Mouse (Mus musculus): ENCODE measurements around the gene Fam177a. TPM values are rescaled to one million over a fixed set of nuclear protein-coding genes. Genes with fewer than 3 reads are reported as not detected.
"Not testable (repeated sequence)": the region's sequence is repeated elsewhere in the genome, so short reads cannot be mapped to it uniquely, and the experiment has no call there.

Gene Fam177a
- total RNA-seq (2021), result 10 to 100 TPM; 18.2 TPM

GRCm38 (mm10) chr12:55124242-55124641 lies at the start of gene Fam177a:
Gene Fam177a (plus strand): TSS chr12:55124469.
- intact Hi-C loops (cut with DNase I); DNase-seq (ENCODE audit: low spot score in 2 of 2): not testable (repeated sequence)

DNA sequence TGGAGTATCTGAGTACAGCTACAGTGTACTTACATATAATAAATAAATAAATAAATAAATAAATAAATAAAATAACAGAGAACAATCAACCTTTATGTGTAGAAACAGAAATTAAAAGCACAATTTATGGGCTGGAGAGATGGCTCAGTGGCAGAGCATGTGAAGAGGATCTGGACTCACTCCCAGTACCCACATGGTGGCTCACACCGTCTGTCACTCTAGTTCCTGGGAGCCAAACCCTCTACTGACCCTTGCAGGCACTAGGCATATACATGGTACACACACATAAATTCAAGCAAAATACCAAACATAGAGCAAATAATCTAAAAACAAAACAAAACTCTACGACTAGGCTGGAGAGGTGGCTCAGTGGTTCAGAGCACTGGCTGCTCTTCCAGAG lies 49.0 kb upstream of the Fam177a start:
- intact Hi-C loops (cut with DNase I), result no loop called here
- DNase-seq (ENCODE audit: low spot score in 2 of 2), result no peak

GRCm38 (mm10) chr12:55078706-55079105 lies 45.6 kb upstream of the Fam177a start:
- intact Hi-C loops (cut with DNase I), result not testable (repeated sequence)

GRCm38 (mm10) chr12:55079726-55080600 lies 44.3 kb upstream of the Fam177a start, which contains the start of the genes 2700097O09Rik and Srp54a:
Gene 2700097O09Rik (minus strand): TSS chr12:55080110.
Gene Srp54a (plus strand): TSS chr12:55080262.
- DNase-seq (ENCODE audit: low spot score in 2 of 2), result peak; percentile 92 to 93
- intact Hi-C loops (cut with DNase I), result not testable (repeated sequence)

More at GRCm38 (mm10) chr12:55078706-55079105, 45.6 kb upstream of the Fam177a start:
- DNase-seq (ENCODE audit: low spot score in 2 of 2), result not testable (repeated sequence)

DNA sequence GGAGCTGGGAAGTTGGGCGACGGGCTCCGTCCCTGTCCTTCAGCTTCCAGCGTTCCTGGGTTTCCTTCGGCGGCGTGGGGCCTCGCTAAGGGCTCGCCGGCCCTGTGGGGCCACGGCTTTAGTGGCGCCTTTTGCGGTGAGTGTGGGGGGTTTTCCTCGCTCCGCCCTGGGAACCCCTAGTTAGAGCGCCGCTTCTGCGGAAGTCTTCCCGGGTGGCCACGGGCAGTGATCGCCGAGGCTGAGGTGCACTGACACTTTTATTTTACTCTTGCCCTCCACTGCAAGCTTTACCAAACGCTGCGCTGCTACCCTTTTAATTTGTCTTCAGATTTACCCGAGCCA lies 43.7 kb upstream of the Fam177a start:
- intact Hi-C loops (cut with DNase I), result not testable (repeated sequence)

DNA sequence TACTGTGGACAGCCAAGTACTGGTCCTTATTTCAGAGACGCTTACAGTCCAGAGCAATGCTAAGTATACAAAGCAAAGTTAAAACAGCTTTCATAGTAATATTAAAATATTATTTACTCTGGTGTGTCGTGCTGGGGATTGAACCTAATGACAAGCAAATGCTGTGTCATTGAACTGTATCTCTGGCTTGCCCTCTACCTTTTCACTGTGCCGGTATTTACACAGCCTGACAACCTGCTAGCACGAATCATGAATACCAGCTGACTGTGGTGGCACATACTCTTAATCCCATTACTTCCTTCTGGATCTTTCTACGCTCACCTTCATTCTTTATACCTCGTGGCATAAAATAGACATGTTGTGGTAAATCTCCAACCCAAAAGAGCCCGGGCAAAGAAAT lies 32.1 kb upstream of the Fam177a start:
- intact Hi-C loops (cut with DNase I); DNase-seq (ENCODE audit: low spot score in 2 of 2): not testable (repeated sequence)

More for the DNA sequence above, 43.7 kb upstream of the Fam177a start:
- DNase-seq (ENCODE audit: low spot score in 2 of 2), result not testable (repeated sequence)

DNA sequence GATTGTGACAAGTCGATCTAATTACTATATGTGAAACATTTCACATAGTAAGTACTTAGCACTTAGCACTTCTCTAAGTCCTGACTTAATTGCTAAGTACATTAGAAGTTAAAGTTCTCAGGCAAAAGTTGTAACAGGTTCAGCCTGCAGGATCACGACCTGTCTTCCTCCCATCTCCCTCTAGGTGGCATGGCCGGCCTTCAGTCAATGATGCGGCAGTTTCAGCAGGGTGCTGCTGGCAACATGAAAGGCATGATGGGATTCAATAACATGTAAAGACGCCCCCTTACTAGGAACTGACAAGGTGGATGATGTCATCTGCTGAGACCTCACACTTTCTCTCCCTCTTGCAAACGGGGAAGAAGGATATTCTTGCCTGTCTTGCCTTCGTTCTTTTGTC lies 11.7 kb upstream of the Fam177a start:
- DNase-seq (ENCODE audit: low spot score in 2 of 2); intact Hi-C loops (cut with DNase I): not testable (repeated sequence)

DNA sequence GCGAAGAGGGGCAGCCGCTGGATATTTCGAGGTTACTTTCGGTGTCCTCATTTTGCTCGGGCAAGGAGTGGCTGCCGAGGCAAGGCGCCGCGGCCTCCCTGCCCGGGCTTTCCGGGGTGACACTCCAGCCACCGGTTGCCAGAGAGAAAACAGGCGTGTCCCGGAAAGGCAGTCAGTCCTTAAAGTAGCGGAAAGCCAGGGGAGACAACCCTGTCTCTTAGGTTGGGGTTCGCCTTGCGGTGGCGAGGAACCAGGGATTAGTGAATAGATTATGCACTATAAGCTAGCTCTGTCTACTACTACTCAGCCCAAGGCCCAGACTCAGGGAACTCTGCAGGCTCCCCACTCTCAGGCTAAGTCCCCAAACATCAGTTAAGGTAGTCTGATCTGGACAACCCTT lies 462 bp downstream of the Fam177a start:
- DNase-seq (ENCODE audit: low spot score in 2 of 2); intact Hi-C loops (cut with DNase I): not testable (repeated sequence)

- DNase-seq (ENCODE audit: low spot score in 2 of 2); intact Hi-C loops (cut with DNase I): not testable (repeated sequence)
Measured at GRCm38 (mm10) chr12:55135540-55135939, 11.3 kb downstream of the Fam177a start.

- intact Hi-C loops (cut with DNase I), result not testable (repeated sequence)
Measured at GRCm38 (mm10) chr12:55137859-55138258, 13.6 kb downstream of the Fam177a start.

DNA sequence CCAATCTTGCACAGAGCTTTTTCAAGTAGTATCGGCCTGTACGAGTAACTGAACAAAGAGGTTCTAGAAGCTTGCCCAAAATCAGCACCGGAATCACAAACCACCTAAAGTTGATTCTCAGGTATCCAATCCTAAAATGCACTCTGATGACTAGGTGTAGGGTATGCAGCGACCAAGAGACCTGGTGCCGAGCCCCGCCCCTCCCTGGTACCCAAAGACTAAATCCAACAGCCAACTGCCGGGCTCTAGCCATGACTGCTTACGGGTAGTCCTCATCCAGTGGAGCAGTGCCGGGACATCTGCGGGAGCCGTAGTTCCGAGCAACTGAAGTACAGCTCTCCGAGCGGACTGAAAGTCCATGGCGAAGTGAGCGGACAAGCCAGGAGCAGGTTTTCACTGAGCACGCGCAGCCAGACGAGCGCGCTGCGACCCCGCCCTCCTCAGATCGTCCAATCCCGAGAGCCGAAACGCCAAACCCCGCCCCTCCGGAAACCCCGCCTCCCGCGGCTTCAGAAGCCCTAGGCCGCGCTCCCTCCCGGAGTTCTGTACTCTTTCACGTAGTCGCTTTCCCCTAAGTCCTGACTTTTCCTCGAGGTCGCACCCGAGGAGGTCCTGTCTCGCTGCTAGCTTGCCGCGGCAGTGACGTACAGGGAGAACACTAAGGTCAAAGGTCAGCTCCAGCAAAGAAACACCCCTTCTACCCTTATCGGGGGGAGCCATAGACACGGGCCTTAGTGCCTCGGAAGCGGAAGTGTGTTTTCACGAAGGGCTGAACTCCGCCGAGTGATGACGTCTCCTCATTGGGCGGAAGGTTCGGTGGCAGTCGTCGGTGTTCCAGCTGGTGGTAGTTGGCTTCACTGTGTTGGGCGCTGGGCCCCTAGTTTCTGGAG lies 30.5 kb downstream of the Fam177a start, which contains the start of gene Srp54b:
TSS of gene Srp54b (plus strand) at position 546 of the 890 bp plus-strand sequence.
- intact Hi-C loops (cut with DNase I); DNase-seq (ENCODE audit: low spot score in 2 of 2): not testable (repeated sequence)

More at GRCm38 (mm10) chr12:55137859-55138258, 13.6 kb downstream of the Fam177a start:
- DNase-seq (ENCODE audit: low spot score in 2 of 2), result not testable (repeated sequence)

DNA sequence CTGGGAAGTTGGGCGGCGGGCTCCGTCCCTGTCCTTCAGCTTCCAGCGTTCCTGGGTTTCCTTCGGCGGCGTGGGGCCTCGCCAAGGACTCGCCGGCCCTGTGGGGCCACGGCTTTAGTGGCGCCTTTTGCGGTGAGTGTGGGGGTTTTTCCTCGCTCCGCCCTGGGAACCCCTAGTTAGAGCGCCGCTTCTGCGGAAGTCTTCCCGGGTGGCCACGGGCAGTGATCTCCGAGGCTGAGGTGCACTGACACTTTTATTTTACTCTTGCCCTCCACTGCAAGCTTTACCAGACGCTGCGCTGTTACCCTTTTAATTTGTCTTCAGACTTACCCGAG lies 31.1 kb downstream of the Fam177a start:
- intact Hi-C loops (cut with DNase I), result not testable (repeated sequence)

DNA sequence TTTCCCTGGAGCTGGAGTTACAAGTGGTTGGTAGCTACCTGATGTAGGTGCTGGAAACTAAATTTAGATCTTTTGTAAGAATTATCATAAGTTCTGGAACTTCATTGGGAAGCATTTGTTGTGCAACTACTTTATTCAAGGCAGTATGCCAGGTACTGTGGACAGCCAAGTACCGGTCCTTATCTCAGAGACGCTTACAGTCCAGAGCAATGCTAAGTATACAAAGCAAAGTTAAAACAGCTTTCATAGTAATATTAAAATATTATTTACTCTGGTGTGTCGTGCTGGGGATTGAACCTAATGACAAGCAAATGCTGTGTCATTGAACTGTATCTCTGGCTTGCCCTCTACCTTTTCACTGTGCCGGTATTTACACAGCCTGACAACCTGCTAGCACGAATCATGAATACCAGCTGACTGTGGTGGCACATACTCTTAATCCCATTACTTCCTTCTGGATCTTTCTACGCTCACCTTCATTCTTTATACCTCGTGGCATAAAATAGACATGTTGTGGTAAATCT lies 42.8 kb downstream of the Fam177a start:
- intact Hi-C loops (cut with DNase I), result not testable (repeated sequence)

More for the DNA sequence above, 31.1 kb downstream of the Fam177a start:
- DNase-seq (ENCODE audit: low spot score in 2 of 2), result not testable (repeated sequence)

GRCm38 (mm10) chr12:55187686-55188085 lies 63.4 kb downstream of the Fam177a start:
- intact Hi-C loops (cut with DNase I), result not testable (repeated sequence)

More for the DNA sequence above, 42.8 kb downstream of the Fam177a start:
- DNase-seq (ENCODE audit: low spot score in 2 of 2), result not testable (repeated sequence)

DNA sequence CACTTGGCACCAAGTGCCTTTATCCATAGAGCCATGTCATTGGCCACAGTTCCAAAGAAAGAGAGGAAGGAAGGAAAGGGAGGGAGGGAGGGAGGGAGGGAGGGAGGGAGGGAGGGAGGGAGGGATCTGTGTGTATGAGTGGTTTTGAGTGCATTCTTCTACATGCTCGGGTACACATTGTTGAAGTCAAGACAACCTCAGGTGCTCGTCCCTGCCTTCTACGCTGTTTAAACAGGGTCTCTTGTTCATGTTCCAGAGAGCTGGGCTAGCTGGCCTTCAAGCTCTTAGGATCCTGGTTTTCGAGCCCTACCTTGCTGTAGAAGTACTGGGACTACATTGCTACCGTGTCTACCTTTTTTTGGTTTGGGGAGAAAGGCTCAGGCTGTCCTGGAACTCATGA lies 64.9 kb downstream of the Fam177a start:
- DNase-seq (ENCODE audit: low spot score in 2 of 2); intact Hi-C loops (cut with DNase I): not testable (repeated sequence)

More at GRCm38 (mm10) chr12:55187686-55188085, 63.4 kb downstream of the Fam177a start:
- not testable (repeated sequence) for DNase-seq (ENCODE audit: low spot score in 2 of 2)

Other genes with a start within 250 kb of the Fam177a start
- gene Gm20403, start 137.9 kb upstream of the Fam177a start, total RNA-seq (2021), result not detected
- 1 to 10 TPM; 2.4 to 5.3 TPM for gene Baz1a, start 110.1 kb upstream of the Fam177a start, total RNA-seq (2021)
- 10 to 100 TPM in 1 of 2 experiments, 1 to 10 TPM in 1; 8.2 to 13.2 TPM for gene 2700097O09Rik, start 44.4 kb upstream of the Fam177a start, total RNA-seq (2021)
- 10 to 100 TPM; 83.0 to 84.9 TPM for gene Srp54a, start 44.2 kb upstream of the Fam177a start, total RNA-seq (2021)
- gene Srp54b, start 30.6 kb downstream of the Fam177a start, total RNA-seq (2021), result 10 to 100 TPM; 51.8 to 57.4 TPM
- 1 to 10 TPM in 1 of 2 experiments, not detected in 1; 1.9 TPM for gene 1700047I17Rik2, start 75.1 kb downstream of the Fam177a start, total RNA-seq (2021)
- gene Srp54c, start 105.7 kb downstream of the Fam177a start, total RNA-seq (2021), result 10 to 100 TPM; 36.0 to 37.3 TPM
- 1 to 10 TPM; 7.5 to 8.7 TPM for gene 1110008L16Rik, start 175.1 kb downstream of the Fam177a start, total RNA-seq (2021)
- 10 to 100 TPM; 11.0 to 13.0 TPM for gene Ppp2r3c, start 178.5 kb downstream of the Fam177a start, total RNA-seq (2021)